Mouse (Mus musculus): ENCODE results near the gene Amotl2. TPM values are rescaled to one million over a fixed set of nuclear protein-coding genes. Genes with fewer than 3 reads are reported as not detected.

Amotl2 gene
- polyA plus RNA-seq, 1 experiment from 2014 or later = 40.9 TPM

GRCm38 (mm10) chr9:102731574-102732175, 15.2 kb downstream of the Amotl2 start:
- 0 out of 2 replicates have a peak overlapping the region, but pooled peaks have one; percentile 7 for H3K27ac ChIP-seq (ENCODE audit: low read length)
- no peak overlapping the region for H3K4me3 ChIP-seq (ENCODE audit: low read length)
- H3K9ac ChIP-seq (replicated peaks; ENCODE audit: low read length) = no peak overlapping the region
- no peak for ATAC-seq (ENCODE audit: low FRiP score, low TSS enrichment)
- no peaks in the 10 kb centered on the region for H3K9me3 ChIP-seq (ENCODE audit: low read length)
- no peak overlapping the region for H3K4me2 ChIP-seq (replicated peaks; ENCODE audit: low read depth, low read length)
- no peaks in the 10 kb centered on the region for H3K27me3 ChIP-seq (ENCODE audit: insufficient read depth, low read length)
- 87% methylated on average over 10 of the region's 10 CpGs for WGBS
- peaks cover 38% of the 10 kb centered on the region for H3K4me1 ChIP-seq (ENCODE audit: insufficient read depth, low read length)
- H3K36me3 ChIP-seq (ENCODE audit: insufficient read depth, low read length) = peaks cover 74% of the 10 kb centered on the region

DNA sequence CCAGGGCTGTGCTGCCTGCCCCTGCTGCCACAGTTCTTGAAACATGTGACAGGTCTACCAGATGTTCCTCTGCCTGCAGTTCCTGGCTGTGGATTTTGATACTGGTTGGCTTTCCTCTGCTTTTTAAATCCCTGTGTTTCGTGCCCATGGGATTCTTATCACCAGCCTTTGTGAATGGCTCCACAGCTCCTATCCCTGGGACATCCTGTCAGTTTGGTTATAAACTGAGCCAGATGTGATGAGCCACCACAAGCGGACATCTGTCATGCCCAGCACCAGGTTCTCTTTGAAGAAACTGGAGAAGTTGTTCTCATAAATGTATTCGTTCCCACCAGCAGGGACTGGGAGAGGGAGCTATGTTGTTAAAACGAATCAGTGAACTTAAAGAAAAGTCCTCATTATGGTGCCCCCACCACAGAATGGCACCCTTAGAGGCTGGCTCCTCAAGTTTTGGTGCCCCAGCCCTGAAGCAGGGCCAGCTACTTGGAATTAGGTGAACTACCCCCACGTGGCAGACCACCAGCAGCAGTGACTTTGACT, 15.9 kb downstream of the Amotl2 start:
- Histone ChIP-seq H3K36me3 (ENCODE audit: insufficient read depth, low read length) (peaks cover 66% of the 10 kb centered on the region), H3K4me2 (replicated peaks; ENCODE audit: low read depth, low read length) (no peak overlapping the region)
- ATAC-seq (ENCODE audit: low FRiP score, low TSS enrichment) = no peak

DNA sequence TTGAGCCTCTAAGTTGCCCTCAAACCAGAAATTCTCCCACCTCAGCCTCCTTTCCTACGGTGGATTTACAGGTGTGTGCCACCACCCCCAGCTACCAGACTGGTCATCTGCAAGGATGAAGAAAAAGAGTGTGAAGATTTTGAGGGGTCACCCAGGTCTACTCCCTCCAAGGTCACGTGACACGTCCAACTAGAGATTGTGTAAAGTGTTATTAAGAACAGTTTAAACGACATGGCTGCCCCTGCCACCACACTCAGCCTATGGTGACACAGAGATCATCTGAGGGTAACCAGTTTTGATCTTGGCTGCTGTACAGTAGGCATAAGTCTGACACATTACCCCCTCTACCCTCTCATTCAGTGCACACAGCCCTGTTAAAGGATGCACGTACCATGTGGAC, 17.0 kb downstream of the Amotl2 start:
- WGBS = 86% methylated on average over 5 of the region's 5 CpGs
- Histone ChIP-seq H3K27me3 (ENCODE audit: insufficient read depth, low read length) (no peaks in the 10 kb centered on the region), H3K9me3 (ENCODE audit: low read length) (no peaks in the 10 kb centered on the region), H3K4me1 (ENCODE audit: insufficient read depth, low read length) (peaks cover 20% of the 10 kb centered on the region), H3K9ac (replicated peaks; ENCODE audit: low read length) (no peak overlapping the region), H3K27ac (ENCODE audit: low read length) (peak overlapping the region; percentile 86; the same call in 1 of the 2 replicates), H3K4me3 (ENCODE audit: low read length) (no peak overlapping the region), H3K36me3 (ENCODE audit: insufficient read depth, low read length) (peaks cover 56% of the 10 kb centered on the region), H3K4me2 (replicated peaks; ENCODE audit: low read depth, low read length) (no peak overlapping the region)
- ATAC-seq (ENCODE audit: low FRiP score, low TSS enrichment) = no peak

More for the DNA sequence above, 15.9 kb downstream of the Amotl2 start:
- Histone ChIP-seq H3K27me3 (ENCODE audit: insufficient read depth, low read length) (no peaks in the 10 kb centered on the region), H3K4me1 (ENCODE audit: insufficient read depth, low read length) (peaks cover 30% of the 10 kb centered on the region), H3K9me3 (ENCODE audit: low read length) (no peaks in the 10 kb centered on the region), H3K9ac (replicated peaks; ENCODE audit: low read length) (no peak overlapping the region), H3K4me3 (ENCODE audit: low read length) (no peak overlapping the region), H3K27ac (ENCODE audit: low read length) (peak overlapping the region; percentile 44; the same call in 1 of the 2 replicates)
- WGBS = 79% methylated on average over 5 of the region's 5 CpGs

DNA sequence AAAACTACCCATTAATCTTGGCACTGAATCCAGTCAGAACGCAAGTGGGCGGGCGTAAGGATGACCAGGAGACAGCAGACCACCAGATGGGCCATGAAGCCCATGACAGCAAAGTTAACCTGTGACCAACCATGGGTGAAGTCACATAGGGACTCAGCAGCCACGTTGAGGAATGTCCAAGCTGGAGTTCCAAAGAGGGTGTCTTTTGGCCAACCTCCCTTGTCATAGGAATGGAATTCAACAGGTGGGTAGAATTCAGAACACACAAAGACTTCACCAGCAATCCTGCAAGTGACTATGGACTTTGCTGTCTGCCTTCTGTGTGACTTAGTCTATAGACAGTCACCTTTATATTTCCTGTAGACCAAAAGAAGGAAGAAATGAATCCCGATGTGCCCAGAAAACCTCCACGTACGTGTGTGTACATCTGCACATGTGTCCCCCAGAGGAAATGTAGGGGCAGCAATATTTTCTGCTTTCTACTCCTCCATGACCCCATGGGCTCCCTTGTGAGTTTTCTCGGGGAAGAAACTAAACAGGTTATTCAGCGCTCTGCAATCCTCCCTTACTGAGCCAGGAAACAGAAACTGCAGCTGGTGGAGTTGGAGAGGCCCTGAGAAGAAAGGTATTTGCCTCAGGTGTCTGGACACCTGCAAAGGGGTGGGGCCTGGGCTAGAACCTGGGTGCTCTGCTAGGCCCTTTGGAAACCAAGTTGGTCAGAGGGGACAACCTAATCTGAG, 17.7 kb downstream of the Amotl2 start:
- no peaks in the 10 kb centered on the region for H3K9me3 ChIP-seq (ENCODE audit: low read length)
- H3K4me1 ChIP-seq (ENCODE audit: insufficient read depth, low read length) = peaks cover 19% of the 10 kb centered on the region
- peak; percentile 71 for ATAC-seq (ENCODE audit: low FRiP score, low TSS enrichment)
- 60% methylated on average over 9 of the region's 9 CpGs for WGBS
- no peak overlapping the region; the same call in 1 of the 2 replicates for H3K9ac ChIP-seq (replicated peaks; ENCODE audit: low read length)
- no peak overlapping the region for H3K4me2 ChIP-seq (replicated peaks; ENCODE audit: low read depth, low read length)
- peak overlapping the region; percentile 86 for H3K27ac ChIP-seq (ENCODE audit: low read length)
- H3K4me3 ChIP-seq (ENCODE audit: low read length) = no peak overlapping the region
- no peaks in the 10 kb centered on the region for H3K27me3 ChIP-seq (ENCODE audit: insufficient read depth, low read length)
- H3K36me3 ChIP-seq (ENCODE audit: insufficient read depth, low read length) = peaks cover 49% of the 10 kb centered on the region

- peaks cover 16% of the 10 kb centered on the region for H3K4me1 ChIP-seq (ENCODE audit: insufficient read depth, low read length)
- WGBS = 60% methylated on average over 1 of the region's 1 CpGs
- no peak overlapping the region for H3K4me3 ChIP-seq (ENCODE audit: low read length)
- ATAC-seq (ENCODE audit: low FRiP score, low TSS enrichment) = peak; percentile 74
- no peak overlapping the region; the same call in 1 of the 2 replicates for H3K9ac ChIP-seq (replicated peaks; ENCODE audit: low read length)
- peaks cover 43% of the 10 kb centered on the region for H3K36me3 ChIP-seq (ENCODE audit: insufficient read depth, low read length)
- H3K27ac ChIP-seq (ENCODE audit: low read length) = peak overlapping the region; percentile 86
- H3K4me2 ChIP-seq (replicated peaks; ENCODE audit: low read depth, low read length) = no peak overlapping the region
- no peaks in the 10 kb centered on the region for H3K27me3 ChIP-seq (ENCODE audit: insufficient read depth, low read length)
- no peaks in the 10 kb centered on the region for H3K9me3 ChIP-seq (ENCODE audit: low read length)
Measured at GRCm38 (mm10) chr9:102734739-102735075, 18.2 kb downstream of the Amotl2 start.

- Histone ChIP-seq H3K27ac (ENCODE audit: low read length) (peak overlapping the region; percentile 86), H3K4me2 (replicated peaks; ENCODE audit: low read depth, low read length) (no peak overlapping the region), H3K9ac (replicated peaks; ENCODE audit: low read length) (no peak overlapping the region), H3K9me3 (ENCODE audit: low read length) (no peaks in the 10 kb centered on the region), H3K27me3 (ENCODE audit: insufficient read depth, low read length) (no peaks in the 10 kb centered on the region), H3K4me1 (ENCODE audit: insufficient read depth, low read length) (peaks cover 16% of the 10 kb centered on the region), H3K36me3 (ENCODE audit: insufficient read depth, low read length) (peaks cover 38% of the 10 kb centered on the region), H3K4me3 (ENCODE audit: low read length) (no peak overlapping the region)
- ATAC-seq (ENCODE audit: low FRiP score, low TSS enrichment) = no peak
- WGBS = 73% methylated on average over 3 of the region's 3 CpGs
Measured at GRCm38 (mm10) chr9:102735231-102735630, 18.8 kb downstream of the Amotl2 start.

- peaks cover 30% of the 10 kb centered on the region for H3K36me3 ChIP-seq (ENCODE audit: insufficient read depth, low read length)
- no peak overlapping the region for H3K9ac ChIP-seq (replicated peaks; ENCODE audit: low read length)
- H3K4me1 ChIP-seq (ENCODE audit: insufficient read depth, low read length) = peaks cover 16% of the 10 kb centered on the region
- no peak overlapping the region for H3K4me2 ChIP-seq (replicated peaks; ENCODE audit: low read depth, low read length)
- no peaks in the 10 kb centered on the region for H3K27me3 ChIP-seq (ENCODE audit: insufficient read depth, low read length)
- WGBS = 73% methylated on average over 1 of the region's 1 CpGs
- no peaks in the 10 kb centered on the region for H3K9me3 ChIP-seq (ENCODE audit: low read length)
- H3K27ac ChIP-seq (ENCODE audit: low read length) = no peak overlapping the region
- ATAC-seq (ENCODE audit: low FRiP score, low TSS enrichment) = no peak
- no peak overlapping the region for H3K4me3 ChIP-seq (ENCODE audit: low read length)
Measured at GRCm38 (mm10) chr9:102735996-102736395, 19.5 kb downstream of the Amotl2 start.

GRCm38 (mm10) chr9:102737405-102737804, 20.9 kb downstream of the Amotl2 start:
- no peak for ATAC-seq (ENCODE audit: low FRiP score, low TSS enrichment)
- WGBS = 42% methylated on average over 1 of the region's 1 CpGs
- H3K27ac ChIP-seq (ENCODE audit: low read length) = no peak overlapping the region

DNA sequence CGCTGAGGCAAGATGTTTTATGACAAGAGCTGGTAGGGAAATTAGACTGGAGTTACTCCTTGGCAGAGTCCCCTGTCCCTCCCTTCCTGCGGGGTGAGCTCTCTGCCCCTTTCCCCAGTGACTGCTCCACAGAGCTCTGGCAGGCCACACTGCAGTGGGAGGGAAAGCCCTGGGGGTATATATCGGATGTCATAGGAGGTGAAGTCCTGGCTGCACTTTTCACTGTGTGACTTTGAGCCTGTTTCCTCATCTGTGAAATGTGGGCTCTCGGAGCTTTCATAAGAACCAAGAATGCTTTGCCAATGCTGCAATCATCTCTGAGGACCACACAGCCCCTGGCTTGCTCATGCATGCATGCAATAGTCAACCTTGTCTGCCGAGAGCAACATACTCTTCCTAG, 30.3 kb downstream of the Amotl2 start:
- Histone ChIP-seq H3K9ac (replicated peaks; ENCODE audit: low read length) (no peak overlapping the region; the same call in 1 of the 2 replicates), H3K27me3 (ENCODE audit: insufficient read depth, low read length) (no peaks in the 10 kb centered on the region), H3K9me3 (ENCODE audit: low read length) (no peaks in the 10 kb centered on the region), H3K4me2 (replicated peaks; ENCODE audit: low read depth, low read length) (no peak overlapping the region), H3K4me1 (ENCODE audit: insufficient read depth, low read length) (peaks cover 13% of the 10 kb centered on the region), H3K36me3 (ENCODE audit: insufficient read depth, low read length) (no peaks in the 10 kb centered on the region), H3K4me3 (ENCODE audit: low read length) (no peak overlapping the region), H3K27ac (ENCODE audit: low read length) (peak overlapping the region; percentile 63)
- 25% methylated on average over 5 of the region's 5 CpGs for WGBS
- ATAC-seq (ENCODE audit: low FRiP score, low TSS enrichment) = 0 out of 2 replicates have a peak, but pooled peaks have one; percentile 35

More at GRCm38 (mm10) chr9:102737405-102737804, 20.9 kb downstream of the Amotl2 start:
- Histone ChIP-seq H3K4me2 (replicated peaks; ENCODE audit: low read depth, low read length) (no peak overlapping the region), H3K4me3 (ENCODE audit: low read length) (no peak overlapping the region), H3K27me3 (ENCODE audit: insufficient read depth, low read length) (no peaks in the 10 kb centered on the region), H3K4me1 (ENCODE audit: insufficient read depth, low read length) (peaks cover 16% of the 10 kb centered on the region), H3K9me3 (ENCODE audit: low read length) (no peaks in the 10 kb centered on the region), H3K36me3 (ENCODE audit: insufficient read depth, low read length) (peaks cover 16% of the 10 kb centered on the region), H3K9ac (replicated peaks; ENCODE audit: low read length) (no peak overlapping the region)

DNA sequence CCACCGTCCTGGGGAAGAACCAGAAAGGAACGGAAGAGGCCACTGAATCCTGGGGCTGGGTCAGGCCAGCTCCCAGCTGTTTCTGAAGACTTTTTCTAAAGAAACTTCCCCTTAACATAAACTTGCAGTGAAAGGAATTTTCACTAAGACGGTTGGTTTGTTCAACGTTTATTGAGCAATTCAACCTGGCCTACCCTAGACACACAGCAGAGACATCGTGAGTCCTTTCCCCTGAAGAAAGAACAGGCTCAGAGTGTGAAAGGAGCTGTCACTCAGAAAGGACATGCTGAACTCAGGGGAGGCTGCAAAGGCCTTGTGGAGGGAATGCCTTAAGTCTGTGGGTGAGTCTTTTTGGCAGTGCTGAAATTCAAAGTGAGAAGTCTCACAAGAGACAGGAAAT, 31.4 kb downstream of the Amotl2 start:
- Histone ChIP-seq H3K27ac (ENCODE audit: low read length) (peak overlapping the region; percentile 45; the same call in 1 of the 2 replicates), H3K36me3 (ENCODE audit: insufficient read depth, low read length) (no peaks in the 10 kb centered on the region), H3K4me2 (replicated peaks; ENCODE audit: low read depth, low read length) (no peak overlapping the region), H3K27me3 (ENCODE audit: insufficient read depth, low read length) (no peaks in the 10 kb centered on the region), H3K4me1 (ENCODE audit: insufficient read depth, low read length) (peaks cover 13% of the 10 kb centered on the region), H3K4me3 (ENCODE audit: low read length) (no peak overlapping the region), H3K9ac (replicated peaks; ENCODE audit: low read length) (no peak overlapping the region), H3K9me3 (ENCODE audit: low read length) (no peaks in the 10 kb centered on the region)
- ATAC-seq (ENCODE audit: low FRiP score, low TSS enrichment) = no peak
- 44% methylated on average over 5 of the region's 5 CpGs for WGBS

All from kidney, embryonic 16.5 days (tissue).